Mouse (Mus musculus) kidney, adult 2 months (tissue): Measurements from ENCODE around the gene Ggcx. TPM values are rescaled to one million over a fixed set of nuclear protein-coding genes. Genes with fewer than 3 reads are reported as not detected.
A peak's percentile ranks its signal among the peaks of the same experiment; 100 is the strongest.
"Not testable (repeated sequence)": the region's sequence is repeated elsewhere in the genome, so short reads cannot be mapped to it uniquely, and the experiment has no call there.

Experiments used
- DNase-seq: peaks from one replicate; pipeline ENCODE4 v3.0.0; 2021
- H3K27ac ChIP-seq: fragments of 200-500 bp; 2 replicates; pipeline ENCODE4 v1.5.1; 2012; ENCODE audit warnings: low read depth, low read length, control low read depth, inconsistent platforms; ENCODE audit not compliant: insufficient read depth
- H3K27me3 ChIP-seq: fragments of 200-500 bp; replicated peaks from 2 replicates; pipeline ENCODE4 v1.6.1; 2012; ENCODE audit warnings: mild to moderate bottlenecking, moderate library complexity, low read length, inconsistent platforms; ENCODE audit not compliant: control insufficient read depth, insufficient read depth
- H3K36me3 ChIP-seq: fragments of 200-500 bp; 2 replicates; pipeline ENCODE4 v1.6.1; 2012; ENCODE audit warnings: mild to moderate bottlenecking, moderate library complexity, low read length, inconsistent platforms; ENCODE audit not compliant: control insufficient read depth, insufficient read depth
- H3K4me1 ChIP-seq: fragments of 200-500 bp; 2 replicates; pipeline ENCODE4 v1.6.1; 2011; ENCODE audit warnings: low read length; ENCODE audit not compliant: control insufficient read depth, insufficient read depth
- H3K4me3 ChIP-seq: fragments of 200-500 bp; 2 replicates; pipeline ENCODE4 v1.5.1; 2011; ENCODE audit warnings: mild to moderate bottlenecking, low read depth, low read length, control low read depth; ENCODE audit not compliant: insufficient read depth
- CTCF ChIP-seq: fragments of 200-500 bp; conservative IDR thresholded peaks from 2 replicates; pipeline ENCODE4 v1.5.1; 2011; ENCODE audit warnings: low read depth, mild to moderate bottlenecking, control low read depth, low read length, moderate library complexity, mixed read lengths; ENCODE audit not compliant: insufficient read depth, insufficient read length
- POLR2A ChIP-seq: fragments of 200-500 bp; IDR thresholded peaks from one replicate; pipeline ENCODE4 v1.6.1; 2011; ENCODE audit warnings: low read depth, low read length, control low read depth
- WGBS: fragments of 180-500 bp; shearing (Covaris S2); methylation state at CpG from one replicate; pipeline ENCODE4 v1.1.7; 2018; 5-methylcytosine and 5-hydroxymethylcytosine counted together
- polyA plus RNA-seq: library from polyadenylated mRNA; depleted of rRNA; stranded (reverse); fragments of >200 nt; gene quantifications from 2 replicates; pipeline ENCODE4 v1.2.3, GENCODE M21; 2012

Ggcx gene
- polyA plus RNA-seq, 1 experiment = 17.9 TPM

DNA sequence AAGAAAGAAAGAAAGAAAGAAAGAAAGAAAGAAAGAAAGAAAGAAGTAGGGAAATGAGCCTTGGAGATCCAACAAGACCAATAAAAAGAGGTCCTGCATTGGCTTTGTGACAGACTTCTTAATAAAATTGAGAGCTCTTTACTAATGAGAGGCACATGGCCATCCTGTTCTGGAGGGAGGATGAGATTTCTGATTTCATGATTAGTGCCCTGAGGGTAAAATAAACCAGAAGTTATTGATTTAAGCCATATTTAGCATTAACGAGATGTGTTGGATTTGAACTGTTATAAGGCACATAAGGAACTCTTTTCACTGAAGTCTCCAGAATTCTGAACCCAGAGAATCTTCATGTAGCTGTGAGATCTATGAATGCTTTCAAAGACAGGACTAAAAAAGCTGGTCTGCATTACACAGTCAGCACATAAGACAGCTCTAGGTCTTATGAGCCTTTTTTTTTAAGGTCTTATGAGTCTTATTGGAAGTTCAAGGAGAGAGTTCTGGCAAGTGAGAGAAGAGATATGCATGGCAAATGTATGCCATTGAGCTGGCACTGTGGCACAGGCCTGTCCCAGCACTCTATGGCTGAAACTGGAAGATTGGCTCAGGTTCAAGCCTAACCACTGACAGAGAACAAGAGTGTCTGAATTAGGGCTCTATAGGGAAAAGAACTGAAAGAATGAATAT, 29.0 kb downstream of the Ggcx start:
- Histone ChIP-seq H3K27ac (no peak overlapping the region), H3K4me1 (peaks cover 8% of the 10 kb centered on the region; the same call in 1 of the 2 replicates), H3K36me3 (peaks cover 3% of the 10 kb centered on the region; the same call in 1 of the 2 replicates), H3K4me3 (no peak overlapping the region), H3K27me3 (no peaks in the 10 kb centered on the region)
- DNase-seq = no peak
- 91% methylated on average over 1 of the region's 1 CpGs for WGBS
- TF ChIP-seq POLR2A (no peak), CTCF (no peak)

GRCm38 (mm10) chr6:72445011-72445410, 30.9 kb downstream of the Ggcx start:
- H3K36me3 ChIP-seq = no peaks in the 10 kb centered on the region
- no peak for DNase-seq
- H3K27ac ChIP-seq = no peak overlapping the region
- TF ChIP-seq POLR2A (no peak), CTCF (no peak)
- H3K4me3 ChIP-seq = no peak overlapping the region
- H3K4me1 ChIP-seq = peaks cover 8% of the 10 kb centered on the region; the same call in 1 of the 2 replicates
- no peaks in the 10 kb centered on the region for H3K27me3 ChIP-seq

GRCm38 (mm10) chr6:72447487-72447886, 33.4 kb downstream of the Ggcx start:
- 89% methylated on average over 2 of the region's 2 CpGs for WGBS
- no peak for TF ChIP-seq CTCF
- no peak overlapping the region for H3K4me3 ChIP-seq
- no peaks in the 10 kb centered on the region for H3K27me3 ChIP-seq
- H3K4me1 ChIP-seq = 0 out of 2 replicates have a peak, but pooled peaks cover 3% of the 10 kb centered on the region
- DNase-seq = no peak
- H3K36me3 ChIP-seq = no peaks in the 10 kb centered on the region
- H3K27ac ChIP-seq = no peak overlapping the region

DNA sequence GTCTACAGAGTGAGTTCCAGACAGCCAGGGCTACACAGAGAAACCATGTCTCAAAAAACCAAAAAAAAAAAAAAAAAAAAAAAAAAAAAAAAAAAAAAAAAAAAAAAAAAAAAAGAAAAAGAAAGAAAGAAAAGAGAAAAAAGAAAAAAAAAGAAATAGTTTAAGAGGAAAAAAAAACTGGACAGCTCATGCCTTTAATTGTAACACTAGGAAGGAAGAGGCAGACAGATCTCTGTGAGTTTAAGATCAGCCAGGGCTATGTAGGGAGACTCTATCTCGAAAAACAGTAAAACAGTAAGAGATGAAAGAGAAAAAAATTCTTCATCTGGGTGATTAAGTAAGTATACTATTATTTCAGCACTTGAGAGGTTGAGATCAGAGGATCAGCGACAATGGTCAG, 37.7 kb downstream of the Ggcx start:
- not testable (repeated sequence) for H3K4me1 ChIP-seq, H3K4me3 ChIP-seq
- WGBS = 72% methylated on average over 2 of the region's 2 CpGs

DNA sequence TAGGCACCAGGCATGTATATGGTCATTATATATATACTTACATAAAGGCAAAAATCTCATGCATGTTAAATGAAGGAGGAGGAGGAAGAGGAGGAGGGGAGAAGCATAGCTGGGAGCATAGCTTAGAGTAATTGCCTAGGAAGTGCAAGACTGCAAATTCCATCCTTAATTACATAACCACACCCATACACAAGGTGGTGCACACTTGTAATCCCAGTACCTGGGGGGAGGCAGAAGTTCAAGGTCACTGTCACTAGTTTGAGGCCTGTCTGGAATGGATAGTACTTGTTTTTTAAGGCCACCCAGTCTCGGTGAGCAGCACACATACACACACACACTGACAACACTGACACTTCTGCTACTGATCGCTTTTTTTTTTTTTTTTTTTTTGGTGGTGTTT, 38.2 kb downstream of the Ggcx start:
- TF ChIP-seq POLR2A (no peak), CTCF (no peak)
- peak; percentile 44 for DNase-seq
- 60% methylated on average over 2 of the region's 2 CpGs for WGBS
- no peak overlapping the region for H3K27ac ChIP-seq
- H3K4me1 ChIP-seq = 0 out of 2 replicates have a peak, but pooled peaks cover 3% of the 10 kb centered on the region
- no peaks in the 10 kb centered on the region for H3K27me3 ChIP-seq
- no peak overlapping the region for H3K4me3 ChIP-seq
- no peaks in the 10 kb centered on the region for H3K36me3 ChIP-seq

More for the DNA sequence above, 37.7 kb downstream of the Ggcx start:
- DNase-seq, H3K27me3 ChIP-seq, H3K27ac ChIP-seq, H3K36me3 ChIP-seq: not testable (repeated sequence)

GRCm38 (mm10) chr6:72453578-72453977, 39.5 kb downstream of the Ggcx start:
- Histone ChIP-seq H3K4me1 (0 out of 2 replicates have a peak, but pooled peaks cover 3% of the 10 kb centered on the region), H3K27ac (no peak overlapping the region), H3K27me3 (no peaks in the 10 kb centered on the region), H3K4me3 (no peak overlapping the region), H3K36me3 (no peaks in the 10 kb centered on the region)
- DNase-seq = no peak
- TF ChIP-seq POLR2A = no peak
- no peak for TF ChIP-seq CTCF
- WGBS = 90% methylated on average over 3 of the region's 3 CpGs

DNA sequence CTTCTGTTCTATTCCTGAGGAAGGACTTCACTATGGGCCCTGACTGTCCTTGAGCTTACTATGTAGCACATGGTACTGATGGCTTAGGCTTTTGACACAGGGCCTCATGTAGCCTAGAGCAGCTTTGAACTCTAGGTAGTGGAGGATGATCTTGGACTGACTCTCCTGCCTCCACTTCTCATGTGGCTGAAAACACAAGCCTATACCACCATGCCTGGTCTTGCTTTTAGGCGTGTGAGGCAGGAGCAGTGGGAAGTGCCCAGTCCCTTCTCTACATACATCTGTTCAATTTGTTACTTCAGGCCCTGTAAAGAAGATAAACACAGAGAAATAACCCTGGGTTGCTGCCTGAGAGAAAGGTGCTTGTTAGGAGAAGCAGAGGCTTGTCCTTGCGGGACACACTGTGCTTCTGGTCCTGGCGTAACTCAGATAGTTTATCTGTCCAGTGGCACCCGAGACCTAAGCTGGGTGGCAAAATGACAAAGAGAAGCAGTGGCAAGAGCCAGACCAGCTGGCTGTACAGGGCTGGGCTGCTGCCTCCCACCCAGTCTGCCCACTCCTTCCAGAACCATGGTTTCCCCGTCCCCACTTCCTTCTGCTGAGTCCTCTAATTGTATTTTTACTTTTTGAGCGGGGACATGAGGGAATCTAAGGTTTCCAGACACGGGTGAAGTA, 40.1 kb downstream of the Ggcx start:
- no peak overlapping the region for H3K27ac ChIP-seq
- peaks cover 3% of the 10 kb centered on the region; the same call in 1 of the 2 replicates for H3K4me1 ChIP-seq
- no peaks in the 10 kb centered on the region for H3K36me3 ChIP-seq
- TF ChIP-seq POLR2A (no peak), CTCF (no peak)
- DNase-seq = no peak
- no peak overlapping the region for H3K4me3 ChIP-seq
- H3K27me3 ChIP-seq = no peaks in the 10 kb centered on the region
- 76% methylated on average over 7 of the region's 7 CpGs for WGBS
